Mouse (Mus musculus) C2C12 (cell line): ENCODE results near the gene Fosl2. TPM values are rescaled to one million over a fixed set of nuclear protein-coding genes. Genes with fewer than 3 reads are reported as not detected.
"Not testable (repeated sequence)": the region's sequence is repeated elsewhere in the genome, so short reads cannot be mapped to it uniquely, and the experiment has no call there.

ENCODE experiments used
- H3K27me3 ChIP-seq: one replicate; pipeline ENCODE4 v1.6.1; 2011; ENCODE audit not compliant: control insufficient read depth, insufficient read depth, insufficient read length
- H3K36me3 ChIP-seq: one replicate; pipeline ENCODE4 v1.6.1; 2011; ENCODE audit not compliant: control insufficient read depth, insufficient read depth
- H3K4me3 ChIP-seq: one replicate; pipeline ENCODE4 v1.5.1; 2011; ENCODE audit warnings: mild to moderate bottlenecking, control low read depth; ENCODE audit not compliant: poor library complexity, insufficient read depth, severe bottlenecking
- H3K79me2 ChIP-seq: one replicate; pipeline ENCODE4 v1.6.1; 2011; ENCODE audit not compliant: control insufficient read depth, insufficient read depth
- H3K79me3 ChIP-seq: one replicate; pipeline ENCODE4 v1.6.1; 2011; ENCODE audit warnings: low read depth, control low read depth
- H3ac ChIP-seq: one replicate; pipeline ENCODE3; 2011; ENCODE audit warnings: low read depth; ENCODE audit not compliant: control insufficient read depth, insufficient read length
- CEBPB ChIP-seq: IDR thresholded peaks from one replicate; pipeline ENCODE4 v1.6.1; 2011; ENCODE audit warnings: low read depth, mild to moderate bottlenecking, control low read depth, moderate library complexity
- CTCF ChIP-seq: IDR thresholded peaks from one replicate; pipeline ENCODE4 v1.5.1; 2011; ENCODE audit not compliant: control insufficient read depth, insufficient read depth, insufficient read length
- FOSL1 ChIP-seq: IDR thresholded peaks from one replicate; pipeline ENCODE4 v1.8.0; 2011; ENCODE audit warnings: mild to moderate bottlenecking, low read length; ENCODE audit not compliant: poor library complexity, insufficient read depth, severe bottlenecking
- MAX ChIP-seq: IDR thresholded peaks from one replicate; pipeline ENCODE4 v1.6.1; 2011; ENCODE audit warnings: mild to moderate bottlenecking, control low read depth
- MYOD1 ChIP-seq: IDR thresholded peaks from one replicate; pipeline ENCODE4 v1.6.1; 2011; ENCODE audit warnings: low read depth; ENCODE audit not compliant: control insufficient read depth, insufficient read length
- MYOG ChIP-seq: IDR thresholded peaks from one replicate; pipeline ENCODE4 v1.6.1; 2011; ENCODE audit not compliant: control insufficient read depth, insufficient read length; ENCODE audit errors: extremely low read depth
- USF1 ChIP-seq: IDR thresholded peaks from one replicate; pipeline ENCODE4 v1.6.1; 2011; ENCODE audit warnings: low read depth, mild to moderate bottlenecking, control low read depth, moderate library complexity
- polyA plus RNA-seq: library from polyadenylated mRNA; unstranded; fragments of >200 nt; fragmentation: generic; extraction: Trizol; gene quantifications from one replicate; pipeline ENCODE4 v1.2.1, GENCODE M21; 2012; ENCODE audit warnings: missing spikeins

Fosl2 gene
- polyA plus RNA-seq, 1 experiment: 15.3 TPM

GRCm38 (mm10) chr5:32176800-32177199, 41.2 kb downstream of the Fosl2 start:
- Histone ChIP-seq H3K36me3 (no peaks in the 10 kb centered on the region), H3K79me2 (no peaks in the 10 kb centered on the region), H3K4me3 (no peak overlapping the region), H3K27me3 (no peaks in the 10 kb centered on the region), H3ac (no peak overlapping the region), H3K79me3 (no peaks in the 10 kb centered on the region)
- TF ChIP-seq FOSL1 (no peak), MYOD1 (no peak)

GRCm38 (mm10) chr5:32177737-32178136, 42.1 kb downstream of the Fosl2 start:
- no peak overlapping the region for H3K4me3 ChIP-seq
- H3K79me3 ChIP-seq: no peaks in the 10 kb centered on the region
- no peaks in the 10 kb centered on the region for H3K27me3 ChIP-seq
- H3K79me2 ChIP-seq: no peaks in the 10 kb centered on the region
- H3K36me3 ChIP-seq: no peaks in the 10 kb centered on the region
- H3ac ChIP-seq: no peak overlapping the region
- TF ChIP-seq CEBPB (no peak), USF1 (peak; percentile 58)

- H3K79me2 ChIP-seq, H3K27me3 ChIP-seq, H3ac ChIP-seq, H3K36me3 ChIP-seq, H3K79me3 ChIP-seq, H3K4me3 ChIP-seq: not testable (repeated sequence)
Observed at GRCm38 (mm10) chr5:32178720-32179119, 43.1 kb downstream of the Fosl2 start.

- Histone ChIP-seq H3K4me3 (no peak overlapping the region), H3K79me2 (no peaks in the 10 kb centered on the region), H3K27me3 (no peaks in the 10 kb centered on the region), H3ac (no peak overlapping the region), H3K36me3 (no peaks in the 10 kb centered on the region), H3K79me3 (no peaks in the 10 kb centered on the region)
- no peak for TF ChIP-seq MYOG
- TF ChIP-seq MAX: no peak
- TF ChIP-seq CEBPB: no peak
- TF ChIP-seq MYOD1: no peak
- no peak for TF ChIP-seq USF1
- TF ChIP-seq FOSL1: no peak
- TF ChIP-seq CTCF: no peak
Observed at GRCm38 (mm10) chr5:32182885-32183629, 47.5 kb downstream of the Fosl2 start.

- Histone ChIP-seq H3K4me3 (no peak overlapping the region), H3K79me3 (no peaks in the 10 kb centered on the region), H3K36me3 (no peaks in the 10 kb centered on the region), H3ac (no peak overlapping the region), H3K27me3 (no peaks in the 10 kb centered on the region), H3K79me2 (no peaks in the 10 kb centered on the region)
- TF ChIP-seq FOSL1: no peak
- TF ChIP-seq MYOD1: no peak
- no peak for TF ChIP-seq MAX
- TF ChIP-seq CEBPB: no peak
- no peak for TF ChIP-seq CTCF
- TF ChIP-seq MYOG: no peak
- TF ChIP-seq USF1: no peak
Observed at GRCm38 (mm10) chr5:32187717-32188116, 52.1 kb downstream of the Fosl2 start.

- TF ChIP-seq MYOG: no peak
- Histone ChIP-seq H3K27me3 (no peaks in the 10 kb centered on the region), H3K79me2 (no peaks in the 10 kb centered on the region), H3K36me3 (no peaks in the 10 kb centered on the region), H3K79me3 (no peaks in the 10 kb centered on the region), H3K4me3 (no peak overlapping the region), H3ac (no peak overlapping the region)
Observed at GRCm38 (mm10) chr5:32191259-32191658, 55.7 kb downstream of the Fosl2 start.
